ENCODE assay signal across 10 mouse cellular contexts in genomic region chr7:49521976-49522375, GRCm38 (mm10).
DNase-seq lines count a peak whose midpoint lies in the region; ATAC-seq lines count a peak whose summit lies in the region.
"Had no signal": no experiment of that assay in that cellular context is flagged by ENCODE, and none has a peak within 500 bp of the region (broad histone marks: within the 10 kb centered on the region; RNA-seq: fewer than 3 reads in every experiment).

No protein-coding gene starts in this region.

- no peak for ATAC-seq in heart, embryonic 15.5 days (replicated peaks; ENCODE audit: insufficient number of reproducible peaks, insufficient read depth, low FRiP score, low read depth)
- ATAC-seq in embryonic facial prominence, embryonic 14.5 days (ENCODE audit: low read depth): no peak; the same call in none of the 2 replicates
- ATAC-seq in intestine, embryonic 16.5 days: no peak
- peak; percentile 8; the same call in 1 of the 2 replicates for ATAC-seq in midbrain, embryonic 16.5 days

- peak overlapping the region; percentile 85 for H3K27ac ChIP-seq in heart, embryonic 15.5 days
- H3K27ac ChIP-seq in embryonic facial prominence, embryonic 14.5 days (replicated peaks; ENCODE audit: low read depth, low read length): 0 out of 2 replicates have a peak overlapping the region, but pooled peaks have one; percentile 1
- peak overlapping the region; percentile 37; the same call in 1 of the 2 replicates for H3K27ac ChIP-seq in intestine, embryonic 16.5 days (ENCODE audit: low read length)
- H3K27ac ChIP-seq in midbrain, embryonic 16.5 days (ENCODE audit: low read length): no peak overlapping the region

- DNase-seq in heart, postnatal 4 days: no peak
- DNase-seq in embryonic facial prominence, embryonic 14.5 days (ENCODE audit: low spot score): no peak
- no peak for DNase-seq in adrenal gland, postnatal 10 days
- no peak for DNase-seq in testis, postnatal 14 days (ENCODE audit: low spot score)
- no peak for DNase-seq in thymus, postnatal 25 days
- DNase-seq: gastrocnemius, postnatal 14 days; right cerebral cortex, postnatal 4 days had no signal

- H3K9ac ChIP-seq in heart, embryonic 15.5 days: no peak overlapping the region
- H3K9ac ChIP-seq in embryonic facial prominence, embryonic 14.5 days (ENCODE audit: low read depth, low read length): 0 out of 2 replicates have a peak overlapping the region, but pooled peaks have one; percentile 1
- H3K9ac ChIP-seq in intestine, embryonic 16.5 days (ENCODE audit: low read depth, low read length): peak overlapping the region; percentile 21; the same call in 1 of the 2 replicates
- H3K9ac ChIP-seq in midbrain, embryonic 16.5 days (ENCODE audit: low read depth, low read length): no peak overlapping the region; the same call in 1 of the 2 replicates

- 2% methylated on average over 9 of the region's 9 CpGs for WGBS in heart, embryonic 15.5 days
- 3% methylated on average over 9 of the region's 9 CpGs for WGBS in embryonic facial prominence, embryonic 14.5 days
- 6% methylated on average over 9 of the region's 9 CpGs for WGBS in intestine, embryonic 16.5 days
- WGBS in midbrain, embryonic 16.5 days: 3% methylated on average over 9 of the region's 9 CpGs

- no peaks in the 10 kb centered on the region for H3K27me3 ChIP-seq in heart, embryonic 15.5 days
- H3K27me3 ChIP-seq in embryonic facial prominence, embryonic 14.5 days (replicated peaks; ENCODE audit: control insufficient read depth, insufficient read depth, low read length): 0 out of 2 replicates have a peak, but pooled peaks cover 8% of the 10 kb centered on the region
- H3K27me3 ChIP-seq in intestine, embryonic 16.5 days (replicated peaks; ENCODE audit: control insufficient read depth, insufficient read depth, low read length): no peaks in the 10 kb centered on the region
- H3K27me3 ChIP-seq in midbrain, embryonic 16.5 days (ENCODE audit: control insufficient read depth, insufficient read depth, low read depth, low read length): no peaks in the 10 kb centered on the region

- no peaks in the 10 kb centered on the region for H3K36me3 ChIP-seq in heart, embryonic 15.5 days
- no peaks in the 10 kb centered on the region for H3K36me3 ChIP-seq in embryonic facial prominence, embryonic 14.5 days (ENCODE audit: control insufficient read depth, insufficient read depth, low read length)
- H3K36me3 ChIP-seq in intestine, embryonic 16.5 days (ENCODE audit: control insufficient read depth, insufficient read depth, low read length): no peaks in the 10 kb centered on the region
- no peaks in the 10 kb centered on the region for H3K36me3 ChIP-seq in midbrain, embryonic 16.5 days (ENCODE audit: control insufficient read depth, insufficient read depth, low read length)

- no peaks in the 10 kb centered on the region for H3K9me3 ChIP-seq in heart, embryonic 15.5 days (replicated peaks)
- H3K9me3 ChIP-seq in embryonic facial prominence, embryonic 14.5 days (ENCODE audit: control insufficient read depth, low read length): no peaks in the 10 kb centered on the region
- no peaks in the 10 kb centered on the region for H3K9me3 ChIP-seq in intestine, embryonic 16.5 days (ENCODE audit: control insufficient read depth, low read length)
- H3K9me3 ChIP-seq in midbrain, embryonic 16.5 days (replicated peaks; ENCODE audit: control insufficient read depth, low read length, poor library complexity, severe bottlenecking): no peaks in the 10 kb centered on the region

- H3K4me2 ChIP-seq in heart, embryonic 15.5 days: peak overlapping the region; percentile 58
- H3K4me2 ChIP-seq in embryonic facial prominence, embryonic 14.5 days (ENCODE audit: low read depth, low read length): peak overlapping the region; percentile 62
- peak overlapping the region; percentile 58 for H3K4me2 ChIP-seq in intestine, embryonic 16.5 days (ENCODE audit: low read depth, low read length)
- H3K4me2 ChIP-seq in midbrain, embryonic 16.5 days (ENCODE audit: low read length): peak overlapping the region; percentile 36

- peak overlapping the region; percentile 50 for H3K4me3 ChIP-seq in heart, embryonic 15.5 days
- H3K4me3 ChIP-seq in embryonic facial prominence, embryonic 14.5 days (ENCODE audit: low read depth, low read length): peak overlapping the region; percentile 36; the same call in 1 of the 2 replicates
- peak overlapping the region; percentile 34 for H3K4me3 ChIP-seq in intestine, embryonic 16.5 days (ENCODE audit: low read length)
- H3K4me3 ChIP-seq in midbrain, embryonic 16.5 days (ENCODE audit: low read depth, low read length): peak overlapping the region; percentile 3; the same call in 1 of the 2 replicates

- H3K4me1 ChIP-seq in heart, embryonic 15.5 days (replicated peaks): peaks cover 41% of the 10 kb centered on the region
- H3K4me1 ChIP-seq in embryonic facial prominence, embryonic 14.5 days (ENCODE audit: control insufficient read depth, insufficient read depth, low read length): peaks cover 35% of the 10 kb centered on the region
- H3K4me1 ChIP-seq in intestine, embryonic 16.5 days (ENCODE audit: control insufficient read depth, insufficient read depth, low read length): peaks cover 41% of the 10 kb centered on the region
- peaks cover 21% of the 10 kb centered on the region for H3K4me1 ChIP-seq in midbrain, embryonic 16.5 days (ENCODE audit: control insufficient read depth, insufficient read depth, low read length)

Comparison
In these comparisons a context has a peak if more than half of its experiments do, and no peak if none do; other contexts are left out.
1. H3K9ac ChIP-seq: peak in embryonic facial prominence, embryonic 14.5 days (single experiment) and intestine, embryonic 16.5 days (single experiment); none in heart, embryonic 15.5 days (single experiment) and midbrain, embryonic 16.5 days (single experiment).
2. Peak in every context shown above with its lines, with median percentiles within 50 percentile points of each other: H3K4me2 ChIP-seq and H3K4me3 ChIP-seq.